32 mouse cellular contexts compared by ENCODE assay signal in the genomic region with DNA sequence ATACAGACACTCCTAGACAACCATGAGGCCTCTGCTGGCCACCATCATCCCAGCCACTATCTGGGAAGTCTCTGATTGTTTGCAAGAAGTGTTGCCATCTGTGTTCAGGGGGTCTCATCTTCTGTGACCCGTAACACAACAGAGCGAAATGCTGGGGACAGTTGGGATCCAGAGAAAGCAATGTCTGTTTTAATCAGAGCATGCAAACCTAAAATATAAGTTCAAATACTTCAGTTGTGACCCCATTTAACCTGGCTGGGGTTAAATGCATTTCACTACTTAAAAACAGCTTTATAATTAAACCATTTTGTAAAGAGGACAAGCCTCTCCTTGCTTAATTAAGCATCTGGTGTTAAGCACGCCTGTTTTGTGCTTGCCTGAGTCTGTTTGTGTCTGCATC.
"Had no signal": no experiment of that assay in that cellular context is flagged by ENCODE, and none has a peak within 500 bp of the region (broad histone marks: within the 10 kb centered on the region; RNA-seq: fewer than 3 reads in every experiment).

No protein-coding gene starts in this region.

- H3K9ac ChIP-seq: limb, embryonic 12.5 days; limb, embryonic 13.5 days; limb, embryonic 15.5 days; liver, embryonic 12.5 days; liver, embryonic 13.5 days; liver, embryonic 14.5 days; liver, embryonic 15.5 days; liver, postnatal 0 days; lung, embryonic 14.5 days; lung, embryonic 15.5 days; midbrain, embryonic 12.5 days; midbrain, embryonic 13.5 days; midbrain, embryonic 15.5 days had no signal

- H3K4me3 ChIP-seq: left cerebral cortex, adult 2 months; limb, embryonic 10.5 days; limb, embryonic 12.5 days; limb, embryonic 13.5 days; limb, embryonic 15.5 days; liver, embryonic 12.5 days; liver, embryonic 13.5 days; liver, embryonic 15.5 days; lung, embryonic 15.5 days; megakaryocyte, embryonic 14.5 days; midbrain, embryonic 10.5 days; midbrain, embryonic 12.5 days; midbrain, embryonic 13.5 days; midbrain, embryonic 15.5 days; myocyte had no signal

- H3K27ac ChIP-seq: left cerebral cortex, adult 2 months; limb, embryonic 10.5 days; limb, embryonic 12.5 days; limb, embryonic 13.5 days; limb, embryonic 15.5 days; liver, embryonic 12.5 days; liver, embryonic 13.5 days; liver, embryonic 14.5 days; liver, embryonic 15.5 days; lung, embryonic 15.5 days; macrophage; midbrain, embryonic 10.5 days; midbrain, embryonic 12.5 days; midbrain, embryonic 13.5 days; midbrain, embryonic 15.5 days had no signal

- ATAC-seq: liver, embryonic 12.5 days; liver, postnatal 0 days; lung, postnatal 0 days; midbrain, embryonic 13.5 days; midbrain, embryonic 15.5 days; midbrain, embryonic 16.5 days had no signal

- DNase-seq: left cerebral cortex, postnatal 4 days; liver; liver, embryonic 13.5 days; liver, postnatal 0 days; lung, adult 18-20 months; lung, adult 2 months; lung, embryonic 14.5 days; lung, postnatal 10 days; lung, postnatal 14 days; lung, postnatal 36 days; lung, postnatal 4 days; midbrain, embryonic 14.5 days had no signal

- H3K9me3 ChIP-seq: limb, embryonic 10.5 days; limb, embryonic 12.5 days; limb, embryonic 13.5 days; limb, embryonic 15.5 days; liver, embryonic 12.5 days; liver, embryonic 13.5 days; liver, embryonic 15.5 days; lung, embryonic 15.5 days; megakaryocyte, embryonic 14.5 days; midbrain, embryonic 10.5 days; midbrain, embryonic 12.5 days; midbrain, embryonic 13.5 days; midbrain, embryonic 15.5 days had no signal

- H3K36me3 ChIP-seq: limb, embryonic 10.5 days; limb, embryonic 12.5 days; limb, embryonic 13.5 days; limb, embryonic 15.5 days; liver, embryonic 12.5 days; liver, embryonic 13.5 days; liver, embryonic 15.5 days; lung, embryonic 15.5 days; midbrain, embryonic 10.5 days; midbrain, embryonic 12.5 days; midbrain, embryonic 13.5 days; midbrain, embryonic 15.5 days had no signal

- H3K4me1 ChIP-seq: limb, embryonic 10.5 days; limb, embryonic 12.5 days; limb, embryonic 13.5 days; limb, embryonic 15.5 days; liver, embryonic 12.5 days; liver, embryonic 13.5 days; liver, embryonic 15.5 days; lung, embryonic 15.5 days; megakaryocyte, embryonic 14.5 days had no signal

- H3K27me3 ChIP-seq: limb, embryonic 12.5 days; limb, embryonic 13.5 days; limb, embryonic 15.5 days; liver, embryonic 12.5 days; liver, embryonic 13.5 days; liver, embryonic 15.5 days; lung, embryonic 15.5 days; megakaryocyte, embryonic 14.5 days; midbrain, embryonic 12.5 days; midbrain, embryonic 13.5 days; midbrain, embryonic 15.5 days had no signal

- H3K4me2 ChIP-seq: limb, embryonic 12.5 days; limb, embryonic 13.5 days; limb, embryonic 15.5 days; liver, embryonic 11.5 days; liver, embryonic 12.5 days; liver, embryonic 13.5 days; liver, embryonic 15.5 days; lung, embryonic 14.5 days; lung, embryonic 15.5 days; midbrain, embryonic 11.5 days; midbrain, embryonic 12.5 days; midbrain, embryonic 13.5 days; midbrain, embryonic 15.5 days had no signal
